Mouse (Mus musculus) kidney, embryonic 16.5 days (tissue): Measurements from ENCODE around the gene Naa50. TPM values are rescaled to one million over a fixed set of nuclear protein-coding genes. Genes with fewer than 3 reads are reported as not detected.

Experiments
- ATAC-seq: fragments of 200-750 bp; cut with Nextera tagmentation; 2 replicates; pipeline ENCODE4 v1.8.0; 2017; ENCODE audit warnings: moderate TSS enrichment; ENCODE audit not compliant: low FRiP score, low TSS enrichment
- H3K27ac ChIP-seq: fragments of 300-500 bp; sonication (generic); 2 replicates; pipeline ENCODE4 v1.5.1; 2014; ENCODE audit warnings: low read length
- H3K27me3 ChIP-seq: fragments of 300-500 bp; sonication (generic); 2 replicates; pipeline ENCODE4 v1.6.1; 2014; ENCODE audit warnings: low read length, control low read depth, mixed read lengths; ENCODE audit not compliant: insufficient read depth
- H3K36me3 ChIP-seq: fragments of 300-500 bp; sonication (generic); 2 replicates; pipeline ENCODE4 v1.6.1; 2014; ENCODE audit warnings: low read length, control low read depth, mixed read lengths; ENCODE audit not compliant: insufficient read depth
- H3K4me1 ChIP-seq: fragments of 300-500 bp; sonication (generic); 2 replicates; pipeline ENCODE4 v1.6.1; 2014; ENCODE audit warnings: low read length, control low read depth, mixed read lengths; ENCODE audit not compliant: insufficient read depth
- H3K4me2 ChIP-seq: fragments of 300-500 bp; sonication (generic); replicated peaks from 2 replicates; pipeline ENCODE4 v1.6.1; 2014; ENCODE audit warnings: low read depth, low read length
- H3K4me3 ChIP-seq: fragments of 300-500 bp; sonication (generic); 2 replicates; pipeline ENCODE4 v1.5.1; 2014; ENCODE audit warnings: mild to moderate bottlenecking, low read length
- H3K9ac ChIP-seq: fragments of 300-500 bp; sonication (generic); replicated peaks from 2 replicates; pipeline ENCODE4 v1.6.1; 2014; ENCODE audit warnings: low read length
- H3K9me3 ChIP-seq: fragments of 300-500 bp; sonication (generic); 2 replicates; pipeline ENCODE4 v1.6.1; 2016; ENCODE audit warnings: low read length, control low read depth
- WGBS: fragments of 180-500 bp; shearing (Covaris S2); extraction: QIAGEN DNeasy Blood & Tissue Kit; methylation state at CpG from one replicate; pipeline ENCODE4 v1.1.7; 2014; 5-methylcytosine and 5-hydroxymethylcytosine counted together
- polyA plus RNA-seq: library from polyadenylated mRNA; unstranded; fragments of >200 nt; fragmentation: Nextera tagmentation; extraction: Ambion mirVana; gene quantifications from 2 replicates; pipeline ENCODE4 v1.2.1, GENCODE M21; 2015

Naa50 gene
- polyA plus RNA-seq, 1 experiment from 2014 or later, result 106 TPM

DNA sequence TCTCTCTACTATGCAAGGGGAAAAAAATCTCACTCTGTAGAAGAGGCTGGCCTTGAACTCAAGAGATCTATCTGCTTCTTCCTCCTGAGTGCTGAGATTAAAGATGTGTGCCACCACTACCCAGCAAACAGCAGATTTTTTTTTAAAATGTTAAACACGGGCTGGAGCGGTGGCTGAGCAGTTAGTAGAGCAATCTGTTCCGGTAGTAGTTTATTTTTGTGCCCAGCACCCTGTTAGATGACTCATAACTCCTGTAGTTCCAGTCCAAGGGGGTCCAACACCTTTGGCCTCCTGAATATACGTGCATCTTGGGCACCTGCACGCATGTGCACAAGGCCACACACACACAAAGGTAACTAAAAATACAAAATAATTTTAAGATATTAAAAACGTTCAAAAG is 17.1 kb upstream of the Naa50 start:
- no peak overlapping the region for H3K4me3 ChIP-seq
- WGBS, result 83% methylated on average over 6 of the region's 6 CpGs

DNA sequence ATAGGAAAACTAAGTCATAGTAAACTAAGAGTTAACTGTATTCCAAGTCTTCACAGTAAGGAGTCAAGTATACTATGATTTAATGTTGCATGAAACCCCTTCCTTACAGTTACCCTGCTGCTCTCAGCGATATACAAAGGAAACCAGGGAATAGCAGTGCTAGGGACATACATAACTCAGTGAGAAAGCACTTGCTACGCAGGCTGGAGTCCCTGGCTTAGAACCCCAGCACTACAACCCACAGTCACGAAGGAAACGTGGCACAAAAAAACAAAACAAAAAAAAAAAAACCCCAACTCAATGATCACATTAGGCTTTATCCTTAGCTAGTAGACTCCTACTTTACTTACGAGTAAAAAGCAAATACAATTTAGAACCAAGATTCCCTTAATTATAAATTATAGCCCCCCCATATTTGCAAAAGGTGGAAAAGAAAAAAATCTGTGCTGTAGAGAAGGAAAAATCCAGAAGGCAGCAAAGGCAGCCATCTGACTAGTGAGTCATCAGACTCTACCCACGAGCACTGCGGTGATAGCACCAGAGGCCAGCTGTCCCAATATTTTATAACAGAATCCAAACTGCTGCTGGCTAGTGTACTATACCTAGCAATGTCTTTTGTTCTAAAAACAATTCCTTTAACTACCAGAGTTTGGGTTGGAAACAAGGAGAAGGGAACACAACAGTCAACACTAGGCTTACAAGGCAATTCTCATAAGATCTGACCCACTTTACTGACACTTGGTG is 16.5 kb upstream of the Naa50 start:
- Histone ChIP-seq H3K27ac (no peak overlapping the region), H3K9me3 (no peaks in the 10 kb centered on the region), H3K27me3 (no peaks in the 10 kb centered on the region), H3K4me3 (no peak overlapping the region), H3K4me1 (peaks cover 6% of the 10 kb centered on the region; the same call in 1 of the 2 replicates), H3K36me3 (no peaks in the 10 kb centered on the region), H3K9ac (no peak overlapping the region), H3K4me2 (no peak overlapping the region)
- ATAC-seq, result no peak
- WGBS, result 58% methylated on average over 7 of the region's 7 CpGs

More for the DNA sequence above, 17.1 kb upstream of the Naa50 start:
- Histone ChIP-seq H3K4me1 (peaks cover 6% of the 10 kb centered on the region; the same call in 1 of the 2 replicates), H3K27me3 (no peaks in the 10 kb centered on the region), H3K9ac (no peak overlapping the region), H3K9me3 (no peaks in the 10 kb centered on the region), H3K36me3 (no peaks in the 10 kb centered on the region), H3K4me2 (no peak overlapping the region), H3K27ac (no peak overlapping the region)
- ATAC-seq, result no peak

DNA sequence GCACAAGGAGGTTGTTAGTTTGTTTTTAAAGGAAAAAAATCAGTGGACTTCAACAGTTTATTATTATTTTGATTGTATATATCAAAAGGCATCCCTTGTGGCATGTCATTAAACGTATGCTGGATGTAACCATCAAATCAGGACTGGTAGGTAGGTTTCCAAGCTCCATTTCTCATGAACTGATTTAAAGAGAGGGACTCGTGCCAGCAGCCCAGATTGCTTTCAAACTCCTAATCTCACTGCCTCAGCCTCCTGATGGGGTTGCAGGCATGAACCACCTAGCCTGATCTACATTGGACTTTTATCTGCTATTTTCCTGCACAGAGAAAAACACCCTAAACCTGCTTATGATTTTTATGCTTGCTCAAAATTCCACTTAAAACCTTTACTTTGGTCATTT is 15.8 kb upstream of the Naa50 start:
- H3K9ac ChIP-seq, result no peak overlapping the region
- H3K4me2 ChIP-seq, result no peak overlapping the region
- 74% methylated on average over 2 of the region's 2 CpGs for WGBS
- no peaks in the 10 kb centered on the region for H3K36me3 ChIP-seq
- H3K27ac ChIP-seq, result no peak overlapping the region
- no peak overlapping the region for H3K4me3 ChIP-seq
- no peaks in the 10 kb centered on the region for H3K27me3 ChIP-seq
- no peaks in the 10 kb centered on the region for H3K9me3 ChIP-seq
- ATAC-seq, result no peak
- peaks cover 6% of the 10 kb centered on the region; the same call in 1 of the 2 replicates for H3K4me1 ChIP-seq

DNA sequence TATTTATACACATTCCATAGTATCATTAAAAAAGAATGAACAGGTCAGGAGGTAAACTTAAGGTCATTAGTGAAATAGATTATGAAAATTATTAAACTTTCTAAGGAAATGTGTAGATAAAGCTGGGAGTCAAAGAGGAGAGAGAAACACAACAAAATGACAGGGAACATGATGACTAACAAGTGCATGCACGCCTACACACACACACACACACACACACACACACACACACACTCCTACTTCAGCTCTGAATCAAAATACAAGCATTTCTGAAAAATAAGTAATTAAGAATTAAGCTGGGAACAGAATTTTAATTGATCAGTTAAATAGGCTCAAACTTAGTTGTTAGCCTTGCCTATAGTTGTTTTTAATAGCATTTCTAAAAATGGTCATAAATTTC is 14.9 kb upstream of the Naa50 start:
- WGBS, result 90% methylated on average over 1 of the region's 1 CpGs
- H3K27ac ChIP-seq, result no peak overlapping the region
- H3K4me1 ChIP-seq, result peaks cover 6% of the 10 kb centered on the region; the same call in 1 of the 2 replicates
- no peak overlapping the region for H3K4me2 ChIP-seq
- no peaks in the 10 kb centered on the region for H3K27me3 ChIP-seq
- no peak overlapping the region for H3K9ac ChIP-seq
- H3K9me3 ChIP-seq, result no peaks in the 10 kb centered on the region
- no peak for ATAC-seq
- no peak overlapping the region for H3K4me3 ChIP-seq
- H3K36me3 ChIP-seq, result no peaks in the 10 kb centered on the region

DNA sequence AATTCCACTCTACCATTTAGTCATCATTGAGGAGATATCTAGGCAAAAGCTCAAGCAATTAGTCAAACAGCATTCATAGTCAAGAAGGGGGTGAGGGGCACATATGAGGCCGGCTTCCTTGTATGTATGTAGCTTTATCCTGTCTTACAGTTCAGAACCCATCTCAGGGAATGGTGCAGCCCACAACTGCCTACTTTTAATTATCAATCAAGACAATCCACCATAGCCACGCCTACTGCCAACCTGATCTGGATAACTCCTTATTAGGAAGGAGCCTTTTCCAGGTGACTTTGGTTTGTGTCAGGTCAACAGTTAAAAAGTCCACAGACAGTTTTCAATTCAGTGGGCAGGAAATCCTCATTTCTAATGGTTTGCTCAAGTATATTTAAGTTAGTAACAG is 14.2 kb upstream of the Naa50 start:
- 87% methylated on average over 2 of the region's 2 CpGs for WGBS
- H3K9ac ChIP-seq, result no peak overlapping the region
- no peak overlapping the region for H3K4me2 ChIP-seq
- no peak overlapping the region for H3K4me3 ChIP-seq
- peaks cover 6% of the 10 kb centered on the region; the same call in 1 of the 2 replicates for H3K4me1 ChIP-seq
- H3K36me3 ChIP-seq, result no peaks in the 10 kb centered on the region
- no peaks in the 10 kb centered on the region for H3K27me3 ChIP-seq
- H3K27ac ChIP-seq, result no peak overlapping the region
- ATAC-seq, result no peak
- H3K9me3 ChIP-seq, result no peaks in the 10 kb centered on the region

DNA sequence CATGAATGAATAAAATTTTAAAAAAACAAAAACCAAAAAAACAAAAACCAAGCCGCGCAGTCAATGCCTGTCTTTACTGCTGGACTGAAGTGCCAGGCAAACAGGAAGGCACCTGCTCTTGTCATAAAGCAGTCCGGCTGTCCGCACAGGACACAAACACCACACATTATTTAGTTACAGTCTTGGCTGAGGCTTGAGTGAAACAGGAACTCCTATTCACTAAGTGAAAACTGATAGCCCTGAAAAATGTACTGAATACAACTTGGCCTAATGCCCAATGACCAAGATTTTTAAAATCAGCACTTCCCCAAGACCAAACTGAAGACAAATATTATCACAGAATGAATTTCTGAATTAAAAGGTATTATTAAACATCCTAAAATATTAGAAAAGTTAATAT is 13.2 kb upstream of the Naa50 start:
- WGBS, result 50% methylated on average over 4 of the region's 4 CpGs
- H3K27me3 ChIP-seq, result no peaks in the 10 kb centered on the region
- H3K27ac ChIP-seq, result no peak overlapping the region
- H3K36me3 ChIP-seq, result no peaks in the 10 kb centered on the region
- no peak for ATAC-seq
- no peak overlapping the region for H3K4me2 ChIP-seq
- no peak overlapping the region for H3K4me3 ChIP-seq
- peaks cover 6% of the 10 kb centered on the region; the same call in 1 of the 2 replicates for H3K4me1 ChIP-seq
- H3K9me3 ChIP-seq, result no peaks in the 10 kb centered on the region
- H3K9ac ChIP-seq, result no peak overlapping the region

DNA sequence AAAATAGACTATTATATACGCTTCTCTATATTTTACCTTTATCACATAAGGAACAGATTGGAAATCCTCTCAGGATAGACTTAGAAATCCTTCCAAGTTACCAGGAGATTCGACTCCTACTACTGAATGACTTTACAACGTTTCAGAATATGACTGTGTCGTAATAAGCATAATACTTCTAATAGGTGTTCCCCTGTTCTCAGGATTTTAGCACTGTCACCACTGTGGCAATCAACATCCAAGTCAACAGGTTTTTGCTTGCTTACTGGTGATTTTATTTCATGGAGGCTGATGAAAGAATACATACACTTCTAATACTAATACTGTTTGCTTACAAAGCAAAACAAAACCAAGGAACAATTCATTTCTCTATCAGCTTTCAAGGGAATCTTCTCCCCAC is 7.3 kb upstream of the Naa50 start:
- Histone ChIP-seq H3K4me3 (no peak overlapping the region), H3K27me3 (no peaks in the 10 kb centered on the region), H3K4me1 (no peaks in the 10 kb centered on the region), H3K9ac (no peak overlapping the region), H3K36me3 (no peaks in the 10 kb centered on the region), H3K4me2 (no peak overlapping the region), H3K9me3 (no peaks in the 10 kb centered on the region), H3K27ac (no peak overlapping the region)
- no peak for ATAC-seq
- 81% methylated on average over 4 of the region's 4 CpGs for WGBS

DNA sequence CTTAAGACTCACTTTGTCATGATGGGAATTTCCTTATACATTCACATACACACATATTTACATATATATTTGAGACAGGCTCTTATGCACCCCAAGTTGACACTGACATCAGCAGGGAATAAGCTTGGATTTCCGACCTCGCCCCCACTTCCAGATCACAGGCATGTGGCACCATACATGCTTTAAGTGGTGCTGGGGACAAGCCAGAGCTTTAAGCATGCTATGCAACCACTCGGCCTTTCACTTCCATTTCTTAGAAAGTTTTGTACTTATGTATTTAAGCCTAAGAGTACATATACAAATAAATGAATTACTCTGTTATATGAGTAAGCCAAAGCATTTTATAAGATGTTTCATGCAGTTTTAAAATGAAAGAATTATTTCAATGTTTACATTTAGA is 6.4 kb upstream of the Naa50 start:
- no peak for ATAC-seq
- H3K9ac ChIP-seq, result no peak overlapping the region
- no peaks in the 10 kb centered on the region for H3K36me3 ChIP-seq
- no peaks in the 10 kb centered on the region for H3K27me3 ChIP-seq
- WGBS, result 84% methylated on average over 3 of the region's 3 CpGs
- no peak overlapping the region for H3K4me3 ChIP-seq
- no peak overlapping the region for H3K27ac ChIP-seq
- H3K4me1 ChIP-seq, result peaks cover 8% of the 10 kb centered on the region; the same call in 1 of the 2 replicates
- H3K9me3 ChIP-seq, result no peaks in the 10 kb centered on the region
- H3K4me2 ChIP-seq, result no peak overlapping the region

DNA sequence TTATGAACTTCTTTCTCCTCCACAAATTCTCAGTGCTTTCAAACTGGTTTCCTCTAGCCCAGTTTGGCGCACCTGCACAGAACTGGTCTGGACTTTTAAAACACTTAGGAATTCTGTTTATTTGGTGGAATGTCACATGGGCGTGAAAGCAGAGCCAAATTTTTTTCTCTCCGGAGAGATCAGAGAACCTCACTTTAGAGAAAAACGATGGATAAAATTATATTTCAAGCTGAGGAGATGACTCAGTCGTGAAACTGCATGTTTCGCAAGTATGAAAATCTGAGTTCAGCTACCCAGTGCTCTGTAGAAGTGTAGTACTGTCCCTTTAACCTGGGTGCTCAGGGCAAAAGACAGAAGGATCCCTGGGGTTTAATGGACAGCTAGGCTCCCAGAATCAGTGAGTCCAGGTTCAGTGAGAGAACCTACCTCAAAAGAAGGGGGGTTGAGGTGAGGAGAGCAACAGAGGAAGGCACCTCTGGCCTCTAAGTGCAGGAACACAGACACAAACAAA is 3.1 kb upstream of the Naa50 start:
- WGBS, result 80% methylated on average over 6 of the region's 6 CpGs
- H3K4me3 ChIP-seq, result no peak overlapping the region

DNA sequence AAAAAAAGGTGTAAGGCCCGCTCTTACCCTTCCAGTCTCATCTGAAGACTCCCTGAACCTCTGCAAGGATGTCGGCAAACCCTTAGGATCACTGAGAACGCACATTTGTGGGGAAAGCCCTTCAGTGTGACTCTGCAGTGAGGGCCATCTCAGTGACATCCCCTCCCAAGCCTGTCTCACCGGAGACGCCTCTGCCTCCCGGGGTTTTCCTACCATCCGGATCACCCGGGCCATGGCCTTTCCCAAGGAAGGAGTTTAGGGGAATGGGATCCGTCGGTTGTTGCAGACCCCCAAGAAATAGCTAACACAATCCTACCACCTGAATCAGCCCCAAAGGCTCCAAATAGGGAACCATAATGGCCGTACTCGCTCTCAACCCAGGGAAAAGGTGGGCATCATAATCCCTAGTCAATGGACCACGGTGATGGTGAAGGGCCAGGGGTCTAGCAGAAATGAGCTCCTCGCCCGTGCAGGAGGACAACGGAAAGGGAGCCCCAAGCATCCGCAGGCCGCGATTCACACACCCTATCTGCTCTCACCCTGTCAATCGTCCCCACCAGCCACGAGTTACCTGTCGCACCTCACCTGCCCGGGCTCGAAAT is 1.2 kb upstream of the Naa50 start:
- Histone ChIP-seq H3K27ac (peak overlapping the region; percentile 100), H3K4me2 (peak overlapping the region; percentile 75), H3K4me3 (peak overlapping the region; percentile 95), H3K36me3 (no peaks in the 10 kb centered on the region), H3K9ac (peak overlapping the region; percentile 94), H3K4me1 (peaks cover 12% of the 10 kb centered on the region; the same call in 1 of the 2 replicates), H3K27me3 (no peaks in the 10 kb centered on the region), H3K9me3 (no peaks in the 10 kb centered on the region)
- no peak; the same call in 1 of the 2 replicates for ATAC-seq
- WGBS, result under 1% methylated on average over 24 of the region's 24 CpGs

More for the DNA sequence above, 3.1 kb upstream of the Naa50 start:
- H3K27me3 ChIP-seq, result no peaks in the 10 kb centered on the region
- no peak overlapping the region for H3K4me2 ChIP-seq
- no peaks in the 10 kb centered on the region for H3K36me3 ChIP-seq
- H3K9me3 ChIP-seq, result no peaks in the 10 kb centered on the region
- H3K4me1 ChIP-seq, result peaks cover 10% of the 10 kb centered on the region; the same call in 1 of the 2 replicates
- no peak overlapping the region for H3K9ac ChIP-seq
- peak overlapping the region; percentile 32; the same call in 1 of the 2 replicates for H3K27ac ChIP-seq
- no peak for ATAC-seq
